Mouse (Mus musculus) heart, postnatal 4 days (tissue): ENCODE measurements at regions not wholly inside any gene's neighbourhood (a gene's known extent, or its start where the extent isn't known, plus 50 kb on each side); places are given as distances from the start of the nearest gene placed in this dataset.

Experiments
- DNase-seq: peaks from one replicate; pipeline ENCODE4 v3.0.0; 2021

DNA sequence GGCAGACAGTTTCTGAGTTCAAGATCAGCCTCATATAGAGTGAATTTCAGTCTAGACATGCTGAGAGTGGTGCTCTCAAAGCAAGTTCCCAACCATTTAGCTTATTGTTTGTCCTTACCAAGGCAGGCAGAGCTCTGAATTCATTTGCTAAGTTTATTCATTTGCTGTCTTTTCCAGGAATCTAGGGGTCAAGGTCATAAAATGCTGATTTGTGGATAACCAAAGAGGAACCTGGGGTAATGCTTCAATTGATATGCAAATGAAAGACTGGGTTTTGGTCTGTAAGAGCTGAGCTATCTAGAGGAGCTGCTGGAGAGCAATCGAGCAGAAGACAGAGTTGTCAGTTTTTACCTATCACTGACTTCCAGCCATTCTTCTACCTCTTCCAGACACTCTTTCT lies 832.8 kb downstream of the Ryr2 start:
- no peak for DNase-seq

DNA sequence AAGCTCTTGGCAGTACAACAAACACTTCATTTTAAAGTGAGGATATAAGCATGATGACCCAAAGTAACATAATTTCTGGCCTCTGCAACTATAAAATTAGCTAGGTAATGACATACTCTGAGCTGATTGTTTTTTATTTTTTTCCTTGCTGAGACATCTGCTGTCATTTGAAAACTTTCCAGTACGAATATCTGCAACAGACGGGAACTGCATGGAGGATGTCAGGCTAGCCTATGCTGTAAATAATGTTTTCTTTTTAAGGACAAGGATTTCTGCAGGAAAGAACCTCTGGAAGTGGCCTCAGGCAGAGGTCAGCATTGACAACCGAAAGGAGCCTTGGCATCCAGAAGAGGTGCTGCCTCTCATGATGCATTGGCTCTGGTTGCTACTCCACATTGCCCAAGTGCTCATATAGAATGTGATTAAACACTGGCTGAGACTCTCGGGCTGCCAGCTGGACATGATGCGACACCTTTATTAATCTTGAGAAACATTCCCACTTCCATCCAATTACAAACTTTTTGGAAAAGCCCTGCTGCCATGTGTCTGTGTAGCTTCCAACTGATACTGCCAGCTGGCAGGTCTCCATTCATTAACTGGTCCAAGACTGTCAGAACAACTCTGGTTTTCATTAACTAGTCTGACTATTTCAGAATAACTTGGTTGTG lies 837.9 kb downstream of the Ryr2 start:
- DNase-seq = peak; percentile 45

DNA sequence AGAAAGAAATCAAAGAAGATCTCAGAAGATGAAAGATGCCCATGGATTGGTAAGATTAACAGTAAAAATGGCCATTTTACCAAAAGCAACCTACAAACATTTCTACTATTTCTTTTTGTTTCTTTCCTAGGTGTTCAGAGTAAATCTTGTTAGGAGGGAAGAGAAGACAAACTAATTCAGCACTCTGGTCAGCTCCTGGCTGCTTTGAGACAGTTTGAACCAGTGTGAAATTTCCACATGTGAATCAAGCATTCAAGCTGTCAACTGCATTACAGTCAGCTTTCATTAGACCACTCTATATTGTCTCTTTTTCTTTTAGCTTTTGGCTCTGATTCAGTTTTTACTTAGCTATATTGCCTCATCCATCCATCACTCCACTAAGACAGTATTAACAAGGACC lies 859.2 kb downstream of the Ryr2 start:
- DNase-seq = peak; percentile 13

- DNase-seq = no peak
Observed at GRCm38 (mm10) chr13:11216671-11217330, 856.2 kb upstream of the Chrm3 start.

GRCm38 (mm10) chr13:11210109-11210508 lies 849.5 kb upstream of the Chrm3 start:
- DNase-seq = no peak

DNA sequence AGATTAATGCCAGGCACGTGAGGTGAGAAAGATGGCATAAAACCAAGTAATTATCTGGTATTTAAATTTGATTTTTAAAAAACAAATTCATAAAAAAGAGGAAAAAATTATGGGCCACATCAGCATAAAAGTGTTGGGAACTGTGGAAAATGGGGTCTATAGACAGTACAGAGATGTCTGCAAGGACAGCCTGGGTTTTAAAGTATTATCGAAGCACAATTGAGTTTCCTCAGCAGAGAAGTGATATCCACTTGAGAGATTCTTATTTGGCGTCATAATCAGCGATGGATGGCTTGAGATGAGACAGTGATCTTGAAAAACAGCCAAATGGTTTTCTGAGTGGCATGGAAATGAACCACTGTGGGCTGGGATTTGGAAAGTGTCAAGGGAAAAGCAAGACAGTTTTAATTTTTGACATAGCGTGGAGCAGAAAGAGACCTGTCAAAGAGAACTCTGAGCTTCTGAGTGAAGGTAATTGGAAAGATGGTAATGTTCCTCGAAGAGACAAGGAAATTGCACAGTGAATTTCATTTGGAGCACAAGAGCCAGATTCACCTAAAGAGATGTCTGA lies 844.7 kb upstream of the Chrm3 start:
- DNase-seq = no peak

GRCm38 (mm10) chr13:11201978-11202377 lies 841.3 kb upstream of the Chrm3 start:
- no peak for DNase-seq

DNA sequence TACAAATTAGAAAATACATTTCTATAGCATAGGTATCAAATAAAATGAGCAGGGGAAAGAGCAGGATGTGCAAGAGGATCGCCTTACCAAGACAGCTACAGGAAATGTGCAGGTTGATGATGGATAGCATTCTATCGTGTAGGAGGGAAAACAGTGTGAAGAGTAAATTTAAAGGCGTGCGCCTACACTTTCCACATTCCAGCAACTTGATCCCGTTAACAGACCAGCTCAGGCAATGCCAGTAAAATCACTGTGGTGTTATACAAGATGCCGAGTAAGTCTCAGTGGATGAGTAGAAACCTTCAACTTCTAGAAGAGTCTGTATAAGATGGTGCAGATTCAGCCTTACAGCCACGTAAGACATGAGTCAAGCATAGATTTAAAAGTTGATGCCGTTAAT lies 831.8 kb upstream of the Chrm3 start:
- no peak for DNase-seq

DNA sequence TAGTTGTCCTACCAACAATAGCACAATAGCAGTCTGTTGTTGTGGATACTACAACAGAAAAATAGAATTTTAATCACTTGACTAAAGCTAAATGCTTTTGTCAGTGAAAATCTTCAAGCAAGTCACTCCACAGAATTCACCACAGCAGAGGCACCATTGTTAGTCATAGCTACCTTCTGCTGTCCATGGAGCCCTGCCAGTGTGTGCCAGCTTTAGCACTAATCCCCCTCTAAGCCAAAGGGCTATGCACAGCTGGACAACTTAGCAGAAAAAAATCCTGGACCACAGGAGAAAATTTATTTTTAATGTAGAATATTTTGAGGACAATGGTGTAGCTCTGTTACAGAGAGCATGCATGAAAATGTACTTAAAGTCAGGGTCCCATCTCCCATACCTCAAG lies 820.5 kb upstream of the Chrm3 start:
- DNase-seq = no peak

- DNase-seq = no peak
Observed at GRCm38 (mm10) chr13:11180356-11180755, 819.7 kb upstream of the Chrm3 start.

- DNase-seq = no peak
Observed at GRCm38 (mm10) chr13:11178586-11178985, 817.9 kb upstream of the Chrm3 start.

DNA sequence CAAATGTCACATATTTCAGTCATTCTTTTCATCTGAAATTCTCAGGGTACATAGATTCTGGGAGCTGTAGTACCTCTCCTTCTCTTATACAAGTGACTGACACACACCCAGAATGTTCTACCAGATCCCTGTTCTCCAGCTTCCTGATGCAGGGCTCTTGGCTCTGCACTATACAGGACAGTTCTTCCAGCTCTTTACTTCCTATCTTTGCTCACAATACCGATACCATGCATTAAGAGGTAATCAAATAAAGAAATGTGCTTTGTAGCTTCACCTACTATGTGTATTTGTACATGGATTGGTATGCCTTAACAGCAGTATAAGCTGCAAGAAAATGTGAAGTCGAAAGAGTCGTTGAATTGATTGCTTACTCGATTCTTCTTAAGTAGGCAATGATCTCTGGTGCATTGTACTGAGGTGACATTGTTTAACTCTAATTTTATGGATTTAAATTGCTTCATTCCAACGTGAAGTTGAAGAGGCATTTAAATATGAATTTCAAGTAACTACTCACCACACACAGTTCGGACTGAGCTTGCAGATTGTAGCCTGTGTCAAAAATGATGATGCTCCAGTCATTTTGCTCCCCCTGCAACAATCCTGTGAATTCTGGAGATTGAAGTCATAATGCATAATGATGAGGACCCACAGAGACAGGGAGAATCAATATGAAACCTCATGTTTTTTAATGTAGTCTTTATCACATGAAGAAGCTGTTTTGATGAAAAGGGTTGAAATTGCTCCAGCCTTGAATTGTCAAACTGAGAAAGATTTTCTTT lies 817.2 kb upstream of the Chrm3 start:
- no peak for DNase-seq

DNA sequence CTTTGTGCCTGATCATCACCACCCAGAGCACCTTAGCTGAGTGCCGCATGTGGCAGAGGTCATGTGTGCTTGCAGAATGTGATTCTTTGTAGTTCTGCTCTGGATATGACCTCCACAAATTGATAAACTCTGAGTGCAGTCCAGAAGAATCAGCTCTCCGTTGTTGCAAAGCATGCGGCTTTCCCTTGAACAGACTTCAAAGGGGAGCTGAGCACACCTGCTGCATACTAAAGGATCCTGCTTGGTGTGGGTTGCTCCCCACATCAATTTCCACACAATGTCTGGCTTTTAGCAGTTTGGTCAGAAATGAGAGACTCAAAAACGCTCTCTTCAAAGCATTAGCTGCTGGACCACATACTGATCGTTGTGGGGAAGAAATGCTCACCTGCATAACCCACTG lies 806.5 kb upstream of the Chrm3 start:
- no peak for DNase-seq

- no peak for DNase-seq
Observed at GRCm38 (mm10) chr13:11164130-11164529, 803.5 kb upstream of the Chrm3 start.

GRCm38 (mm10) chr13:11147268-11147667 lies 786.6 kb upstream of the Chrm3 start:
- DNase-seq = no peak

DNA sequence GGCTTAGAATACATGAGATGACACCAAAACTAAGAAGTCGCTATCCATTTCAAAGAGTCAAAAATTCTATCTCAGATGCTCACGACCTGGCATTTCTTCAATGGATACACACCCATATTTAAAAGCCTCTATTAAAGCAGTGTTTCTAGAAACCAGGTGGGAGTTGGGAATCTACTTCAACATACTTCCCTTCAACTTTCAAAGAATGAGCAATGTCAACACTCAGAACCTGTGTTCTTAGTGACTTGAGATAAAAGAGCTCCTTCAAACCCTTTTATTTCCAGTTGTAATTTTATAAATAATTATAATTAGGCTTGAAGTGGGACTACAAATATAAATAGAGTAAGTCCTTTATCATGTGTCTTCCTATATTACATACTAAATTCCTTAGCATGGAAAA lies 747.0 kb upstream of the Chrm3 start:
- no peak for DNase-seq

GRCm38 (mm10) chr13:11106426-11106825 lies 745.8 kb upstream of the Chrm3 start:
- DNase-seq = no peak

DNA sequence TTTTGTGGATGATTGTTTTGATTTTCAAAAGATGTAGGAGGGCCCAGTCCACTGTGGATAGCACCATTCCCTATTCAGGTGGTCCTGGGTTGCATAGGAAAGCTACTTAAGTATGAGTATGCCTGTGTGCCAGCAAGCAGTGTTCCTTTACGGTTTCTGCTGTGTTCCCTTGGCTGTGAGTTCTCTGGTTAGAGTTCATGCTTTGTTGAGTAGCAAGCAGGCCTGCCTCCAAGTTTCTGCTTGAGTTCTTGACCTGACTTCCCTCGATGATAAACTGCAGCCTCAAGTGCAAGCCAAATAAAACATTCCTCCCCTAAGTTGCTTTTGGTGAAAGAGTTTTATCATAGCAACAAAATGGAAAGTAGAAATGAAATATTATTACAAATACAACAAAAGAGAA lies 744.9 kb upstream of the Chrm3 start:
- peak; percentile 16 for DNase-seq

DNA sequence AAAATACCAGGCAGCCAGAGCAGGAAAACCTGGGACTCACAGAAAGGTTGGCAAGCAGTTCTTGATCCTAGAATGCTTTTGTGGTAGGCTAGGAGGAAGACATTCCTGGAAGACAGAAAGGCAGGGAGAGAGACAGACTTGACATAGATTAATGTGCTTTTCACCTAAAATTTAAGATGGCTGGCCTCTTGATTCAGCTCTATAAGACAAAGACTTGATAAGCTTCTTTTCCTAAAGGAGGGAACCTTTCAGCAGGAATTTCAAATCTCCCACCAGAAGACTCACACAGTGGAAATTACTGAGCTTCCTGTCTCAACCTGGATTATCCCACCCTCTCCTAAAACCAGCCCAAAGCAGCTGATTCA lies 738.9 kb upstream of the Chrm3 start:
- no peak for DNase-seq

DNA sequence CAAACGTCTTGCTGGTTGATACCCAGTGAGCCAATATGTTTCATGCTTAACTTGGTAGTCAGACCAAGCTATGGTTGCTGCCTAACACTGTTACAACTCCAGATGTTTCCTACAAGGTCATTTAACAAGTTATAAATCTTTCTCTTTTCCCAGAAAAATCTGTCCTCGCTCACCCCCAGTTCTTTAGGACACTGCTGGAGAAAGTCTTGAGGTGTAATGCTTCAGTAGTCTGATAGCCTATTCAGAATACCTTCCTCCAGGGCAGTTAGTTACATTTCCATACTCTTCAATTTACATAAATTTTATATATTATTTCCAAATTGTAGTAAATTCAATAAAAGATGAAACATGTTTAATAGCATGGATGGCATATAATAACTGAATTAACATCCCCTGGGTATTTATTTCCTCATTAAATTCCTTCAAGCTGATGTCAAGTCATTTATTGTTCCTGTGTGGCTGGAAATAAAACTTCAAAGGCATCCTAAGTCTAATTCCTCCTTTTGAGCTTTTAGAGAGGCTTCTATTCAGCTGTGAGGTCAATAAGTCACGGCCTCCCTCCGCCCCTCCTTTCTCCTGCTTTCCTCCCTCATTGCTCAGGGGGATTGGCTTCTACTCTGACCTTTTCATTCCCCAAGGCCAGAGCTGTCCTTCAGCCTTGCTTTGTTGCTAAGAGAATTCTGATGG lies 738.4 kb upstream of the Chrm3 start:
- DNase-seq = no peak

DNA sequence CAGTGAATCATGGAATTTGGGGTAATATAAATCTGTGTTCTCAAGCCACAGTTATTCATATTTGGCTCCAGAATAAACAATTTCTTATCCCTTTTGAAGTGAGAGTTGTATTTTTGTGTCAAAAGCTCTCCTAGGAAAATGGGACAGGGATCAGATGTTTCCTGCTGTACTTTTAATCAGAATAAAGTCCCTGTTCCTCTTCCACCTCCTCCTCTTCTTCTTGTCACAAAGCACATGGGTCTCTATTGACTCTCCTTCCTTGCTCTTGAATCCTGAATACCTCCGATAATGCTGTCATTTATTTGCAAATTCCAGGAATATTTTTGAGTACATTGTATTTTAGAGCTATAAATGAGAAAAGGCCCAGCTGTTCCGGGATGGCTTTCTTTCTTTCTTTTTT lies 732.3 kb upstream of the Chrm3 start:
- no peak for DNase-seq
